Mouse (Mus musculus): ENCODE results near the gene Gad1.
A peak's percentile ranks its signal among the peaks of the same experiment; 100 is the strongest.

The Gad1 gene

GRCm38 (mm10) chr2:70564646-70565315 is 11.9 kb downstream of the Gad1 start:
- no peak for DNase-seq (ENCODE audit: low read depth, low spot score)

- no peak for DNase-seq (ENCODE audit: low read depth, low spot score)
Measured at GRCm38 (mm10) chr2:70565651-70566602, 13.1 kb downstream of the Gad1 start.

- DNase-seq (ENCODE audit: low read depth, low spot score): no peak
Measured at GRCm38 (mm10) chr2:70566603-70566981, 13.7 kb downstream of the Gad1 start.

- no peak for DNase-seq (ENCODE audit: low read depth, low spot score)
Measured at GRCm38 (mm10) chr2:70567071-70567681, 14.3 kb downstream of the Gad1 start.

GRCm38 (mm10) chr2:70567682-70568077 is 14.8 kb downstream of the Gad1 start:
- DNase-seq (ENCODE audit: low read depth, low spot score): no peak

GRCm38 (mm10) chr2:70568198-70568941 is 15.5 kb downstream of the Gad1 start:
- DNase-seq (ENCODE audit: low read depth, low spot score): no peak

GRCm38 (mm10) chr2:70571698-70572097 is 18.8 kb downstream of the Gad1 start:
- no peak for DNase-seq (ENCODE audit: low read depth, low spot score)

GRCm38 (mm10) chr2:70572251-70572650 is 19.4 kb downstream of the Gad1 start:
- no peak for DNase-seq (ENCODE audit: low read depth, low spot score)

GRCm38 (mm10) chr2:70573544-70574210 is 20.8 kb downstream of the Gad1 start:
- DNase-seq (ENCODE audit: low read depth, low spot score): no peak

- no peak for DNase-seq (ENCODE audit: low read depth, low spot score)
Measured at GRCm38 (mm10) chr2:70588200-70588599, 35.3 kb downstream of the Gad1 start.

- no peak for DNase-seq (ENCODE audit: low read depth, low spot score)
Measured at GRCm38 (mm10) chr2:70592432-70592831, 39.6 kb downstream of the Gad1 start.

GRCm38 (mm10) chr2:70593670-70594069 is 40.8 kb downstream of the Gad1 start:
- no peak for DNase-seq (ENCODE audit: low read depth, low spot score)

- DNase-seq (ENCODE audit: low read depth, low spot score): no peak
Measured at GRCm38 (mm10) chr2:70595896-70596295, 43.0 kb downstream of the Gad1 start.

GRCm38 (mm10) chr2:70609769-70610168 is 56.9 kb downstream of the Gad1 start:
- DNase-seq (ENCODE audit: low read depth, low spot score): no peak

GRCm38 (mm10) chr2:70614745-70615351 is 62.0 kb downstream of the Gad1 start:
- no peak for DNase-seq (ENCODE audit: low read depth, low spot score)

GRCm38 (mm10) chr2:70616076-70616475 is 63.2 kb downstream of the Gad1 start:
- no peak for DNase-seq (ENCODE audit: low read depth, low spot score)

GRCm38 (mm10) chr2:70616617-70617016 is 63.7 kb downstream of the Gad1 start:
- DNase-seq (ENCODE audit: low read depth, low spot score): no peak

GRCm38 (mm10) chr2:70619232-70619835 is 66.5 kb downstream of the Gad1 start:
- DNase-seq (ENCODE audit: low read depth, low spot score): no peak

- peak; percentile 57 for DNase-seq (ENCODE audit: low read depth, low spot score)
Measured at GRCm38 (mm10) chr2:70620225-70620624, 67.4 kb downstream of the Gad1 start.

- no peak for DNase-seq (ENCODE audit: low read depth, low spot score)
Measured at GRCm38 (mm10) chr2:70622244-70622643, 69.4 kb downstream of the Gad1 start.

Data from retina, postnatal 7 days (tissue).